Mouse (Mus musculus) C2C12 (cell line): ENCODE results near the gene Tspan9. TPM values are rescaled to one million over a fixed set of nuclear protein-coding genes. Genes with fewer than 3 reads are reported as not detected.
A peak's percentile ranks its signal among the peaks of the same experiment; 100 is the strongest.

Experiments used
- H3K27me3 ChIP-seq: one replicate; pipeline ENCODE4 v1.6.1; 2011; ENCODE audit not compliant: control insufficient read depth, insufficient read depth, insufficient read length
- H3K36me3 ChIP-seq: one replicate; pipeline ENCODE4 v1.6.1; 2011; ENCODE audit not compliant: control insufficient read depth, insufficient read depth
- H3K4me3 ChIP-seq: one replicate; pipeline ENCODE4 v1.5.1; 2011; ENCODE audit warnings: mild to moderate bottlenecking, control low read depth; ENCODE audit not compliant: poor library complexity, insufficient read depth, severe bottlenecking
- H3K79me2 ChIP-seq: one replicate; pipeline ENCODE4 v1.6.1; 2011; ENCODE audit not compliant: control insufficient read depth, insufficient read depth
- H3K79me3 ChIP-seq: one replicate; pipeline ENCODE4 v1.6.1; 2011; ENCODE audit warnings: low read depth, control low read depth
- H3ac ChIP-seq: one replicate; pipeline ENCODE3; 2011; ENCODE audit warnings: low read depth; ENCODE audit not compliant: control insufficient read depth, insufficient read length
- CEBPB ChIP-seq: IDR thresholded peaks from one replicate; pipeline ENCODE4 v1.6.1; 2011; ENCODE audit warnings: low read depth, mild to moderate bottlenecking, control low read depth, moderate library complexity
- CTCF ChIP-seq: IDR thresholded peaks from one replicate; pipeline ENCODE4 v1.5.1; 2011; ENCODE audit not compliant: control insufficient read depth, insufficient read depth, insufficient read length
- FOSL1 ChIP-seq: IDR thresholded peaks from one replicate; pipeline ENCODE4 v1.8.0; 2011; ENCODE audit warnings: mild to moderate bottlenecking, low read length; ENCODE audit not compliant: poor library complexity, insufficient read depth, severe bottlenecking
- MAX ChIP-seq: IDR thresholded peaks from one replicate; pipeline ENCODE4 v1.6.1; 2011; ENCODE audit warnings: mild to moderate bottlenecking, control low read depth
- MYOD1 ChIP-seq: IDR thresholded peaks from one replicate; pipeline ENCODE4 v1.6.1; 2011; ENCODE audit warnings: low read depth; ENCODE audit not compliant: control insufficient read depth, insufficient read length
- MYOG ChIP-seq: IDR thresholded peaks from one replicate; pipeline ENCODE4 v1.6.1; 2011; ENCODE audit not compliant: control insufficient read depth, insufficient read length; ENCODE audit errors: extremely low read depth
- USF1 ChIP-seq: IDR thresholded peaks from one replicate; pipeline ENCODE4 v1.6.1; 2011; ENCODE audit warnings: low read depth, mild to moderate bottlenecking, control low read depth, moderate library complexity
- microRNA-seq: library from miRNA; unstranded; fragments of <30 nt; microRNA quantifications from one replicate; pipeline ENCODE4, GENCODE M21; 2019; ENCODE audit warnings: borderline microRNAs expressed
- polyA plus RNA-seq: library from polyadenylated mRNA; unstranded; fragments of >200 nt; fragmentation: generic; extraction: Trizol; gene quantifications from one replicate; pipeline ENCODE4 v1.2.1, GENCODE M21; 2012; ENCODE audit warnings: missing spikeins

The Tspan9 gene
- polyA plus RNA-seq, 1 experiment: 57.6 TPM

DNA sequence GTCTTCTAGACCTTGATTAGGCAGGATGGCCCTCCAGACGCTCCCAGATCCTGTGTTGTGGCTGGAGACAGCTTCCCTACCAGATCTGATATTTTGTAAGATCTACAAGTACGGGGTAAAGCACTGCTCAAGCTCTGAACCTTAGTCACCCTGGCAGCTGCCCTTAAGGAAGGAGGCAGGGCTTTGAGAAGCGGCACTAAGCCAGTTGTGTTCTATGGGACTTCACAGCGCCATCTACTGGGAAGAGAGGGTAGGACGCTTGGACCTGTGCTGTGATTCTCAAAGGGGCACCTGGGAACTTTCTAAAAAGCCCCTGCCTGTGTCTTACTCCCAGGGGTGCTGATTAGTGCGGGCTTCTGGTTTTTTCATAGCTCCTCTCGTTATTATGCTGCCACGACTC, 222.7 kb downstream of the Tspan9 start:
- Histone ChIP-seq H3K36me3 (no peaks in the 10 kb centered on the region), H3ac (no peak overlapping the region), H3K79me3 (no peaks in the 10 kb centered on the region), H3K79me2 (no peaks in the 10 kb centered on the region), H3K4me3 (no peak overlapping the region), H3K27me3 (peaks cover 5% of the 10 kb centered on the region)
- TF ChIP-seq CTCF (peak; percentile 49), MYOD1 (no peak), FOSL1 (no peak), MYOG (no peak), CEBPB (no peak)

DNA sequence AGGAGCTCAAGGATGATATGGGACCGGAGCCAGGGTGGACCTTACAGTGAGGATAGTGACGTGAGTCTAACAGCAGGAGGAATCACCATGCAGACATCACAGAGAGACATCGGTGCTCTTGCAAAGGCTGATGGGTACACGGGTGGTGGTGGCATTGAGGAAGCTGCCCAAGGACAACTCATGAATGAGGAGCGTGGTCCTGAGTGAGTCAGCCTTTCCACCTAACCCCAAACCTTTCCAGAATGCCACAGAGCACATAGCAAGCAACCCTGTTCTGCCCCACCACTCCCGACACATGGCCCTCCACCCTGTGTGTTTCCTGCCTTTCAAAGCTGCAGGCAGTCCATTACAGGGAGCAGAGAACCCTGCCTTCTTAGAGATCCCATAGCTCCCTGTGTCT, 223.9 kb downstream of the Tspan9 start:
- no peaks in the 10 kb centered on the region for H3K79me3 ChIP-seq
- no peaks in the 10 kb centered on the region for H3K36me3 ChIP-seq
- no peak overlapping the region for H3ac ChIP-seq
- peaks cover 5% of the 10 kb centered on the region for H3K27me3 ChIP-seq
- no peaks in the 10 kb centered on the region for H3K79me2 ChIP-seq
- H3K4me3 ChIP-seq: no peak overlapping the region
- TF ChIP-seq MAX (no peak), MYOD1 (no peak), CEBPB (no peak), CTCF (no peak), MYOG (no peak), FOSL1 (no peak), USF1 (no peak)

DNA sequence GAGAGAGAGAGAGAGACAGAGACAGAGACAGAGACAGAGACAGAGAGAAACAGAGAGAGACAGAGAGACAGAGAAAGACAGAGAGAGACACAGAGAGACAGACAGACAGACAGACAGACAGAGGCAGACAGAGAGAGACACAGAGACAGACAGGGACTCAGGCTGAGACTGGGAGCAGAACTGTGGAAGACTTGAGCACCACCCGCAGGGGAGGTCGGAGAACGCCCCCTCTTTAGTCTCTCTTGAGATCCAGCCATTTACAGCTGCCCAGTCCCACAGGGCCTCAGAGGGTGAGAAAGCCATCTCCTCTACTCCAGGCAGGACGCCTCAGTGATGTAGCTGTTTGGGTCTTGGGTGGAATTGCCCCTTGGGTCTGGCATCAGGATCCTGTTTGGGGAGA, 225.7 kb downstream of the Tspan9 start:
- Histone ChIP-seq H3ac (no peak overlapping the region), H3K79me2 (no peaks in the 10 kb centered on the region), H3K79me3 (no peaks in the 10 kb centered on the region), H3K4me3 (no peak overlapping the region), H3K27me3 (no peaks in the 10 kb centered on the region), H3K36me3 (no peaks in the 10 kb centered on the region)
- TF ChIP-seq MAX (no peak), MYOG (no peak), FOSL1 (no peak), CEBPB (no peak), CTCF (no peak), USF1 (no peak), MYOD1 (no peak)

DNA sequence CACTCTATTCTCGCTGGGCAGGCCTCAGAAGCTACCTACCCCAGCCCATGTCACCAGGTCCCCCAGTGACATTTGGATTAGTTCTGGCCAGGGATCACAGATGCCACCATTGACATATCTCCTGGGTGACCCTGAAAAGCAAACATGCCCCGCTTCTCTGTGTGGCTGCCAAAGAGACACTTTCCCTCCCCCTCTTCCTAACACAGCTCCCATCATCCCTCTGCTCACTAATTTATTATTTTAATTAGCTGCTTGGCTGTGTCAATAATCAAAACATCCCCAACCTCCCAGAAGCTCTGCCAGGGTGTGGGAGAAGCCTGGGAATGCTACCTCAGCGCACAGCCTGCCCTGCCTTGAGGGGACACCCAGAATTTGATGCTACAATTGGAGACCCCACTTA, 226.4 kb downstream of the Tspan9 start:
- Histone ChIP-seq H3K4me3 (no peak overlapping the region), H3K27me3 (no peaks in the 10 kb centered on the region), H3ac (no peak overlapping the region), H3K36me3 (no peaks in the 10 kb centered on the region), H3K79me3 (no peaks in the 10 kb centered on the region), H3K79me2 (no peaks in the 10 kb centered on the region)
- no peak for TF ChIP-seq MAX
- TF ChIP-seq FOSL1: no peak
- TF ChIP-seq CEBPB: no peak
- no peak for TF ChIP-seq CTCF

DNA sequence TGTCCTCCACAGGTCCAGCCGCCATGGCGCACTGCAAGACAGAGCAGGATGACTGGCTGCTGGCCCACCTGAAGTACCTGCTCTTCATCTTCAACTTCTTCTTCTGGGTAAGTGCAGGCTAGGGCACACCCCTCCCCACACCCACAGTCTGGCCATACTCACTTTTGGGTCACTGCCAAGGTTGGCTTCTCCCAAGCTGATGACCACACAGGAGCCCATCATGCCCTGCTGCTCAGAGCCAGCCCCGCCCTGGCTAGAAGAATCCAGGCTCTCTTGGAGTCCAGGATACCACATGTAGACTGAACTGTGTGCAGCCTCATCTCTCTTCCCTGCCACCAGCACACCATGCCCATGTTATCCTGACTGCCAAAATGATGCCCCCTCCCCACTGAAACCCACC, 230.5 kb downstream of the Tspan9 start:
- no peak overlapping the region for H3K4me3 ChIP-seq
- no peaks in the 10 kb centered on the region for H3K79me3 ChIP-seq
- no peaks in the 10 kb centered on the region for H3K27me3 ChIP-seq
- H3K79me2 ChIP-seq: no peaks in the 10 kb centered on the region
- no peak for TF ChIP-seq MYOG
- TF ChIP-seq MYOD1: no peak
- TF ChIP-seq USF1: no peak
- TF ChIP-seq CEBPB: no peak
- no peak for TF ChIP-seq FOSL1
- TF ChIP-seq MAX: no peak
- TF ChIP-seq CTCF: no peak
- no peak overlapping the region for H3ac ChIP-seq
- no peaks in the 10 kb centered on the region for H3K36me3 ChIP-seq

DNA sequence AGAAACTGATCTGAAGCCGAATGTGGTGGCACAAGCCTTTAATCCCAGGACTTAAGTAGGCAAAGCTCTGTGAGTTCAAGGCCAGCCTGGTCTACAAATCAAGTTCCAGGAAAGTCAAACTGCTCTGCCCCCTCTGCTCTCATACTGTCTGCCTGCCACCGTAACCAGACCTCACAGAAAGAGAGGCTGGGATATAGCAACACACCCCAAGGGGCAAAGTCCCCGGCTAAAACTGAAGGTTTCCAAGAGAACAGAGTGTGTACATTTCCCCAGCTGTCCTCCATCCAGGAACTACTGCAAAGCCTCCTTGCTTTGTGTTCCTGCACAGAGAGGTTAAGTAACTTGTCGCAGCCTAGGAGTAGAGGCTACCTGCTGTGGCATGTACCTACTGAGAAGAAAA, 231.7 kb downstream of the Tspan9 start:
- no peaks in the 10 kb centered on the region for H3K36me3 ChIP-seq

More for the DNA sequence above, 231.7 kb downstream of the Tspan9 start:
- H3K79me3 ChIP-seq: no peaks in the 10 kb centered on the region
- H3K4me3 ChIP-seq: no peak overlapping the region
- H3ac ChIP-seq: no peak overlapping the region
- H3K27me3 ChIP-seq: no peaks in the 10 kb centered on the region
- no peaks in the 10 kb centered on the region for H3K79me2 ChIP-seq
- TF ChIP-seq MAX: no peak
- no peak for TF ChIP-seq MYOD1
- no peak for TF ChIP-seq MYOG
- TF ChIP-seq CTCF: no peak
- TF ChIP-seq FOSL1: no peak
- TF ChIP-seq CEBPB: no peak
- TF ChIP-seq USF1: no peak

Small RNA genes lying within 50 kb of the gene (microRNA-seq; reads per million reads assigned to microRNA genes)
- not detected for gene Gm26338

Other genes starting within 250 kb of the Tspan9 start
- gene Tead4, start 157.2 kb upstream of the Tspan9 start, polyA plus RNA-seq: 9.1 TPM
- 19.0 TPM for gene Tulp3, start 212.3 kb upstream of the Tspan9 start, polyA plus RNA-seq
- gene Rhno1, start 219.3 kb upstream of the Tspan9 start, polyA plus RNA-seq: 39.9 TPM
- 60.4 TPM for gene Foxm1, start 219.4 kb upstream of the Tspan9 start, polyA plus RNA-seq
- 0.21 TPM for gene Tex52, start 231.9 kb upstream of the Tspan9 start, polyA plus RNA-seq
- gene Gm44596, start 231.9 kb upstream of the Tspan9 start, polyA plus RNA-seq: not detected